Mouse (Mus musculus) MEL-GATA-1-ER (cell line): Measurements from ENCODE around the gene Hamp.
"Not testable (repeated sequence)": the region's sequence is repeated elsewhere in the genome, so short reads cannot be mapped to it uniquely, and the experiment has no call there.

Experiments
- DNase-seq: peaks from one replicate; pipeline ENCODE4 v3.0.0-alpha.2; 2012; ENCODE audit warnings: low read depth; ENCODE audit errors: extremely low read depth

The Hamp gene

GRCm38 (mm10) chr7:30956357-30956751 is 12.5 kb upstream of the Hamp start:
- DNase-seq, result no peak

- no peak for DNase-seq
Observed at GRCm38 (mm10) chr7:30955584-30956356, 11.9 kb upstream of the Hamp start.

- DNase-seq, result no peak
Observed at GRCm38 (mm10) chr7:30954971-30955520, 11.2 kb upstream of the Hamp start.

GRCm38 (mm10) chr7:30954036-30954435 is 10.2 kb upstream of the Hamp start:
- DNase-seq, result no peak

- DNase-seq, result peak; percentile 20
Observed at GRCm38 (mm10) chr7:30953459-30953858, 9.6 kb upstream of the Hamp start.

GRCm38 (mm10) chr7:30952441-30953265 is 8.8 kb upstream of the Hamp start:
- DNase-seq, result no peak

- not testable (repeated sequence) for DNase-seq
Observed at GRCm38 (mm10) chr7:30949902-30950301, 6.1 kb upstream of the Hamp start.

- DNase-seq, result no peak
Observed at GRCm38 (mm10) chr7:30945876-30946275, 2.0 kb upstream of the Hamp start.

GRCm38 (mm10) chr7:30945466-30945865 is 1.6 kb upstream of the Hamp start:
- not testable (repeated sequence) for DNase-seq

GRCm38 (mm10) chr7:30944706-30945105 is 874 bp upstream of the Hamp start:
- not testable (repeated sequence) for DNase-seq

- not testable (repeated sequence) for DNase-seq
Observed at GRCm38 (mm10) chr7:30942365-30942764, 1.5 kb downstream of the Hamp start.

GRCm38 (mm10) chr7:30940070-30940469 is 3.8 kb downstream of the Hamp start:
- DNase-seq, result not testable (repeated sequence)

- not testable (repeated sequence) for DNase-seq
Observed at GRCm38 (mm10) chr7:30935422-30936099, 8.3 kb downstream of the Hamp start.

- not testable (repeated sequence) for DNase-seq
Observed at GRCm38 (mm10) chr7:30924581-30924980, 19.3 kb downstream of the Hamp start, which contains the start of gene Hamp2. Hamp2 (minus strand) TSS chr7:30924681.

GRCm38 (mm10) chr7:30924071-30924470 is 19.8 kb downstream of the Hamp start:
- DNase-seq, result no peak

- not testable (repeated sequence) for DNase-seq
Observed at GRCm38 (mm10) chr7:30922490-30922889, 21.3 kb downstream of the Hamp start.

GRCm38 (mm10) chr7:30920217-30920616 is 23.6 kb downstream of the Hamp start:
- peak; percentile 36 for DNase-seq

GRCm38 (mm10) chr7:30917219-30917618 is 26.6 kb downstream of the Hamp start:
- DNase-seq, result no peak

- no peak for DNase-seq
Observed at GRCm38 (mm10) chr7:30916713-30917112, 27.1 kb downstream of the Hamp start.

- no peak for DNase-seq
Observed at GRCm38 (mm10) chr7:30914732-30915131, 29.1 kb downstream of the Hamp start, which contains the start of gene Mag. Mag (minus strand) TSS chr7:30914873.

- no peak for DNase-seq
Observed at GRCm38 (mm10) chr7:30909773-30910172, 34.1 kb downstream of the Hamp start.
